Mouse (Mus musculus) kidney, postnatal 4 days (tissue): ENCODE data around the gene Dnajb1.
"Not testable (repeated sequence)": the region's sequence is repeated elsewhere in the genome, so short reads cannot be mapped to it uniquely, and the experiment has no call there.

Source experiments
- DNase-seq, 2 experiments: peaks; one replicate each; pipeline ENCODE4 v3.0.0; 2021; ENCODE audit warnings: mixed read lengths in 2 of 2

Gene Dnajb1

GRCm38 (mm10) chr8:83578131-83579055 lies 29.6 kb upstream of the Dnajb1 start:
- no peak for DNase-seq

- DNase-seq: no peak
These were observed 28.3 kb upstream of the Dnajb1 start for GRCm38 (mm10) chr8:83579676-83580075.

GRCm38 (mm10) chr8:83580826-83581225 lies 27.2 kb upstream of the Dnajb1 start:
- DNase-seq: no peak

- DNase-seq: no peak
These were observed 25.8 kb upstream of the Dnajb1 start for GRCm38 (mm10) chr8:83582226-83582625.

- DNase-seq: no peak
These were observed 24.8 kb upstream of the Dnajb1 start for GRCm38 (mm10) chr8:83583236-83583635.

GRCm38 (mm10) chr8:83584771-83585170 lies 23.2 kb upstream of the Dnajb1 start:
- no peak for DNase-seq

GRCm38 (mm10) chr8:83585333-83585732 lies 22.7 kb upstream of the Dnajb1 start:
- DNase-seq: no peak

- no peak for DNase-seq
These were observed 20.3 kb upstream of the Dnajb1 start for GRCm38 (mm10) chr8:83587644-83588043.

- no peak for DNase-seq
These were observed 19.1 kb upstream of the Dnajb1 start for GRCm38 (mm10) chr8:83588886-83589285.

GRCm38 (mm10) chr8:83590488-83591023 lies 17.4 kb upstream of the Dnajb1 start:
- DNase-seq: no peak

- DNase-seq: no peak
These were observed 15.3 kb upstream of the Dnajb1 start for GRCm38 (mm10) chr8:83592682-83593081.

GRCm38 (mm10) chr8:83593325-83594166 lies 14.4 kb upstream of the Dnajb1 start:
- DNase-seq: no peak

GRCm38 (mm10) chr8:83594167-83595049 lies 13.6 kb upstream of the Dnajb1 start:
- peak; percentile 96 to 98 for DNase-seq

GRCm38 (mm10) chr8:83595050-83595345 lies 13.0 kb upstream of the Dnajb1 start:
- not testable (repeated sequence) for DNase-seq

GRCm38 (mm10) chr8:83596369-83596768 lies 11.6 kb upstream of the Dnajb1 start:
- DNase-seq: peak; percentile 45 to 56

GRCm38 (mm10) chr8:83598146-83598545 lies 9.8 kb upstream of the Dnajb1 start:
- no peak for DNase-seq

- no peak for DNase-seq
These were observed 8.2 kb upstream of the Dnajb1 start for GRCm38 (mm10) chr8:83599814-83600213.

- DNase-seq: no peak
These were observed 5.4 kb upstream of the Dnajb1 start for GRCm38 (mm10) chr8:83602650-83603029.

- DNase-seq: peak; percentile 85 to 93
These were observed 421 bp downstream of the Dnajb1 start for GRCm38 (mm10) chr8:83608398-83608829.

GRCm38 (mm10) chr8:83609086-83609485 lies 1.1 kb downstream of the Dnajb1 start:
- no peak for DNase-seq

- DNase-seq: no peak
These were observed 1.7 kb downstream of the Dnajb1 start for GRCm38 (mm10) chr8:83609547-83610180.

- DNase-seq: no peak
These were observed 3.9 kb downstream of the Dnajb1 start for GRCm38 (mm10) chr8:83611921-83612320.
